11 mouse cellular contexts compared by ENCODE assay signal in the genomic region with DNA sequence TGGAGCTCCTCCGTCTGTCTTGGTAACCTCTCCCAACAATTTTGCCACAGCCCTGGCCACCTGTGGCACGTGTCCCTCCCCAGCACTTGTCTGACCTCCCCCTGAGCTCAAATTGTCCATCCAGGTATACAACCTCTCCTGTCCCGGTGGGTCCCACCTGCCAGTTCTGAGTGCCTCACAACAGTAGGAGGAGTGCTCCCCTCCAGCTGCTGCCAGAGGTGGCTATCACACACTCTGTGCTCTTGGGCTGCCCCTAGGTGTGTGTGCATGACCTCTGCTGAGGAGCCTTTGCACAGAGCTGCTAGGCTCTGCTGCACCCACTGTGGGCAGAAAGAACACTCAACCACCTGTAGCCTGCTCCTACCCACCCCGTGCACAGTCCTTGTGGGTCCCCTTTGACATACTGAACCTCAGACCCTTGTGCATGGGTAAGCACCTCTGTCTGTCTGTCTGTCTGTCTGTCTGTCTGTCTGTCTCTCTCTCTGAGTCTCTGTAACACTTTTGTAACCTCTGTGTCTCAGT. TPM values are rescaled to one million over a fixed set of nuclear protein-coding genes. Genes with fewer than 3 reads are reported as not detected.
"Had no signal": no experiment of that assay in that cellular context is flagged by ENCODE, and none has a peak within 500 bp of the region (broad histone marks: within the 10 kb centered on the region; RNA-seq: fewer than 3 reads in every experiment).

No protein-coding gene starts in this region.

RNA-seq across cellular contexts. Expression of a gene that starts 7.0 kb away (rescaled TPM):
- polyA plus RNA-seq: liver, embryonic 16.5 days; lung, embryonic 14.5 days; midbrain, embryonic 11.5 days; midbrain, embryonic 13.5 days; myocyte; neural tube, embryonic 11.5 days; small intestine, adult 2 months had no signal

RNA-seq across cellular contexts. Expression of a gene that starts 15.8 kb away (rescaled TPM):
- polyA plus RNA-seq: liver, embryonic 16.5 days; lung, embryonic 14.5 days; lung, postnatal 0 days; midbrain, embryonic 11.5 days; midbrain, embryonic 13.5 days; midbrain, postnatal 0 days; myocyte; neural tube, embryonic 11.5 days; neural tube, embryonic 13.5 days; neural tube, embryonic 15.5 days had no signal
